Mouse (Mus musculus) neural tube, embryonic 14.5 days (tissue): ENCODE measurements around the gene Lmx1a. TPM values are rescaled to one million over a fixed set of nuclear protein-coding genes. Genes with fewer than 3 reads are reported as not detected.
A peak's percentile ranks its signal among the peaks of the same experiment; 100 is the strongest.

Source experiments
- ATAC-seq: fragments of 200-750 bp; cut with Nextera tagmentation; 2 replicates; pipeline ENCODE4 v1.8.0; 2017; ENCODE audit warnings: low read depth, mild to moderate bottlenecking, moderate TSS enrichment, moderate library complexity
- H3K27ac ChIP-seq: fragments of 300-500 bp; sonication (generic); 2 replicates; pipeline ENCODE4 v1.5.1; 2014; ENCODE audit warnings: low read depth, mild to moderate bottlenecking, control low read depth, low read length, moderate library complexity, mixed read lengths
- H3K27me3 ChIP-seq: fragments of 300-500 bp; sonication (generic); 2 replicates; pipeline ENCODE4 v1.6.1; 2014; ENCODE audit warnings: low read length; ENCODE audit not compliant: control insufficient read depth, insufficient read depth
- H3K36me3 ChIP-seq: fragments of 300-500 bp; sonication (generic); 2 replicates; pipeline ENCODE4 v1.6.1; 2014; ENCODE audit warnings: low read length, mixed read lengths; ENCODE audit not compliant: control insufficient read depth, insufficient read depth
- H3K4me1 ChIP-seq: fragments of 300-500 bp; sonication (generic); 2 replicates; pipeline ENCODE4 v1.6.1; 2014; ENCODE audit warnings: low read length; ENCODE audit not compliant: control insufficient read depth, insufficient read depth
- H3K4me2 ChIP-seq: fragments of 300-500 bp; sonication (generic); 2 replicates; pipeline ENCODE4 v1.6.1; 2014; ENCODE audit warnings: mild to moderate bottlenecking, low read depth, low read length, control low read depth
- H3K4me3 ChIP-seq: fragments of 300-500 bp; sonication (generic); 2 replicates; pipeline ENCODE4 v1.5.1; 2014; ENCODE audit warnings: low read depth, low read length, control low read depth, mixed read lengths
- H3K9ac ChIP-seq: fragments of 300-500 bp; sonication (generic); replicated peaks from 2 replicates; pipeline ENCODE4 v1.6.1; 2014; ENCODE audit warnings: low read depth, mild to moderate bottlenecking, control low read depth, low read length, mixed read lengths
- H3K9me3 ChIP-seq: fragments of 300-500 bp; sonication (generic); 2 replicates; pipeline ENCODE4 v1.6.1; 2016; ENCODE audit warnings: low read length; ENCODE audit not compliant: control insufficient read depth
- WGBS: fragments of 180-500 bp; shearing (Covaris S2); extraction: QIAGEN DNeasy Blood & Tissue Kit; methylation state at CpG from one replicate; pipeline ENCODE4 v1.1.7; 2014; 5-methylcytosine and 5-hydroxymethylcytosine counted together
- polyA plus RNA-seq: library from polyadenylated mRNA; unstranded; fragments of >200 nt; fragmentation: Nextera tagmentation; extraction: Ambion mirVana; gene quantifications from 2 replicates; pipeline ENCODE4 v1.2.1, GENCODE M21; 2014

The Lmx1a gene
- polyA plus RNA-seq, 1 experiment from 2014 or later = 0.25 TPM

DNA sequence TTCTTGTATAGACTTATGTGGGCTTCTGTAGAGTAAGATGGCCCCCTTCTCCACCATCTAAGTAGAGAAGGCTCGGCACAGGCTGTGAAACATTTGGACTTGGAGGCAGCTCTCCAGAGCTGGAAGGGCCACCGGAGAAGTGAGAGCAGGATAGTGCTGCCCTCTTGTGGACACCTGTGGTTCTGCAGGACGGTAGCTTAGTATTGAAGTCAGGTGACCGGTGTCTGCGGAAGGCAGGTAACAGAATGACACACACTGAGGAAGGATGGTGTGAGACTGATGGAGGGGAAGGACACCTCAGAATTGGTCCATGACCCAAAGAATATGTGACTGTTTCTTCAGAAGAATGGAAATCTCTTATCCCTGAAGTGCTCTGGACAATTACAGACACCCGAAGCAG is 19.2 kb upstream of the Lmx1a start:
- no peak overlapping the region for H3K9ac ChIP-seq
- H3K4me3 ChIP-seq = no peak overlapping the region
- peaks cover 11% of the 10 kb centered on the region; the same call in 1 of the 2 replicates for H3K27me3 ChIP-seq
- H3K4me2 ChIP-seq = no peak overlapping the region
- H3K9me3 ChIP-seq = no peaks in the 10 kb centered on the region
- no peak for ATAC-seq
- no peaks in the 10 kb centered on the region for H3K36me3 ChIP-seq
- no peak overlapping the region for H3K27ac ChIP-seq
- 38% methylated on average over 6 of the region's 6 CpGs for WGBS
- H3K4me1 ChIP-seq = no peaks in the 10 kb centered on the region

DNA sequence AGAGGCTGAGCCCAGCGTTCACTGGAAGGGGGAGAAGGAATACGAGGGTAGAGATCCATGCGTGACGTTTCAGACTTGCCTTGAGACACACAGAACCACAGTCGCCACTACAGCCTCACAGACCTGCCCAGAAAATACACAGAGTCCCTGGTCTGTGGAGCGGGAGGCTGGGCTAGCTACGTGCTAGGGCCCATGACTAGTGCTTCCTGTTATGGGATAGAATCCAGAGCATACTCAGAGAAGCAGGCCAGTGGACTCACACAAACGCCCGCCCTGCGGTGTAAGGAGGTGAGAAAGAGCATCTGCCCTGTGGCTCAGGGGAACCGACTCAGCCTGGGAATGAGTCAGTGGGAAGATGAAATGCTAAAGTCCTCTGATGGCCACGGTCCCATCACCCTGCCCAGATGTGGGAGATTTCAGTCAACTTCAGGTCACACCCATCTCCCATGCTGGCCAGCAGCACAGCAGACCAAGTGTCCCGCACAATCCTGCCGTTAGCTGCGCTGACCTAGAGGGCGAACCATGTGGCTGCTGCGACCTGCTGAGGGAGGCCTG is 16.5 kb upstream of the Lmx1a start:
- H3K27me3 ChIP-seq = peaks cover 11% of the 10 kb centered on the region; the same call in 1 of the 2 replicates
- no peak overlapping the region for H3K4me2 ChIP-seq
- no peak for ATAC-seq
- no peaks in the 10 kb centered on the region for H3K36me3 ChIP-seq
- H3K9me3 ChIP-seq = no peaks in the 10 kb centered on the region
- 32% methylated on average over 17 of the region's 17 CpGs for WGBS
- no peaks in the 10 kb centered on the region for H3K4me1 ChIP-seq
- no peak overlapping the region for H3K27ac ChIP-seq
- H3K9ac ChIP-seq = no peak overlapping the region
- H3K4me3 ChIP-seq = no peak overlapping the region

DNA sequence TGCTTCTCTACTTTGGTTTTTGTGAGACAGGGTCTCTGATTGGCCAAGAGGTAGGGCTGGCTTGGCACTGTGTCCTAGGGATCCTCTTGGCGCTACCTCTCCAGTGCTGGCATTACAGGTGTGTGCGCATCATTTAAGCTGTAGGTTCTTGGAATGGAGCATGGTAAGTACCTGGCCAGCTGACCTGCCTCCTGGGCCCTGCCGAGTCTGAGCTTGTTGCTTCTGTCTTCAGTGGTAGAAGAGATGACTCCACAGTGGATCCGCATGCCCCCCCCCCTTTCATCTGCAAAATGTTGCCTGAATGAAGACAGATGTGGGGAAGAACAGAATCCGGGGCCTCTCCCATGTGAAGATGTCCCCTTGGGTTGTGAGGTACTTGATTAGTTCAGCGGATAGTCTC is 10.0 kb upstream of the Lmx1a start:
- H3K9me3 ChIP-seq = peaks cover 5% of the 10 kb centered on the region; the same call in 1 of the 2 replicates
- H3K4me1 ChIP-seq = no peaks in the 10 kb centered on the region
- H3K27ac ChIP-seq = no peak overlapping the region
- no peak overlapping the region for H3K9ac ChIP-seq
- H3K36me3 ChIP-seq = no peaks in the 10 kb centered on the region
- WGBS = 92% methylated on average over 6 of the region's 6 CpGs
- H3K4me3 ChIP-seq = no peak overlapping the region
- no peaks in the 10 kb centered on the region for H3K27me3 ChIP-seq
- ATAC-seq = no peak
- H3K4me2 ChIP-seq = no peak overlapping the region

DNA sequence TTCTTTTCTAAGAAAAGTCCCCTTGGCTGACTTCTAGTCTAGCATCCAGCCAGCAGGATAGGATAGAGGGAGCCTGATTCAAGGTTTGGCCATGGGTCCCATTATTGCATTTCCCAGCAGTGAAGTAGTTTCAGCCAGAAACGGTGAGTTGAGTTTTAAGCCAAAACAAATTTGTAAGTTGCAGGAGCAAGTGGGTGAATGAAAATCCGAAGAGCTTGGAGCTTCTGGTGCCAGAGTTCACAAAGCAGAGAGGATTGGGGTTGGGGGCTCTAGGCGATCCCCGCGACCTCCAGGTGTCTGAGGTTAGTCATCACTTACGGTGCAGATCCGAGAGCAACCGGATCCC is 1.1 kb upstream of the Lmx1a start:
- H3K36me3 ChIP-seq = no peaks in the 10 kb centered on the region
- peaks cover 4% of the 10 kb centered on the region for H3K4me1 ChIP-seq
- no peak overlapping the region for H3K9ac ChIP-seq
- no peak overlapping the region for H3K4me3 ChIP-seq
- WGBS = 3% methylated on average over 8 of the region's 8 CpGs
- no peak for ATAC-seq
- H3K4me2 ChIP-seq = peak overlapping the region; percentile 47; the same call in 1 of the 2 replicates
- peaks cover 4% of the 10 kb centered on the region; the same call in 1 of the 2 replicates for H3K9me3 ChIP-seq
- H3K27me3 ChIP-seq = peaks cover 47% of the 10 kb centered on the region
- H3K27ac ChIP-seq = no peak overlapping the region

DNA sequence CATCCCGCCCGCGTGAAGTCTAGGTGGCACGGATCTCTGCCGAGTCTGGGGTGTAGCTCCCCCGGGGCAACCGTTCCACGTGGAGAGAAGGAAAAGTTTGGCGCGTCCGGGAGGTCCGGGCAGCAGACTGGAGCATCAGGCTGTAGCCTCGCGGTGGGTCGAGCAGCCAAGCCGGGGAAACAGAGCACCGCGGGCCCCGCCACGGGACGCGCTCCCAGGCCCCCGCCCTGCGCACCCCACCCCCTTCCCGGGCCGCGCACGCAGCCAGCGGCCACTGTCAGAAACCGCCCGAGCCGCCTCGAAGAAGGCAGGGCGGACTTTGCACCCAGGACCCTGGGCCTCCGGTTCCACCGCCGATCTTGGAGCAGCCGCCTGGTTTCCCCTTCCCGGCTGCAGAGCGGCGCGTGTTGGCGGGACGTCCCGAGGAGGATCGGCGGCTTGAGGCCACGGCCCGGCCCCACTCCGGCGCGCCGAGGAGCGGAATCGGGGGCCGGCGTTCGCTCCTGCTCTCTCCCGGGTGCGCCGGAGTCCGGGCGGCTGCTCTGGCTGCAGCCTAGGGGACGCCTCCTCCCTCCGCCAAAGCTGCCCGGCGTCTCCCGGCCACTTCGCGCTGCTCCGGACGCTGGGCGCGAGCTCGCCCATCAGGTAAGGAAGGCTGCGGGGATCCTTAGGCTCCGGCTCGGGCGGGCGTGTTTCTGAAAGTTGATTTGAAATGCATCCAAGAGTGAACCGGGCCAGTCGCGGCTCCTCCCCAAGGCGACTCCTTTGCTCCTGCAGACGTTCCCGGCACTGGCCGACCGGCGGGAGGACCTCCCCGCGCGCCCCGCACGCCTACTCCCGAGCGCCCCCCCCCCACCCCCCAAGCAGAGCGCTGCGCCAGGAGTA is 448 bp upstream of the Lmx1a start:
- Histone ChIP-seq H3K9me3 (peaks cover 4% of the 10 kb centered on the region; the same call in 1 of the 2 replicates), H3K36me3 (no peaks in the 10 kb centered on the region), H3K4me2 (peak overlapping the region; percentile 47), H3K4me1 (peaks cover 4% of the 10 kb centered on the region), H3K27me3 (peaks cover 50% of the 10 kb centered on the region), H3K27ac (no peak overlapping the region), H3K4me3 (peak overlapping the region; percentile 24), H3K9ac (peak overlapping the region; percentile 21; the same call in 1 of the 2 replicates)
- ATAC-seq = peak; percentile 44
- under 1% methylated on average over 85 of the region's 98 CpGs for WGBS

DNA sequence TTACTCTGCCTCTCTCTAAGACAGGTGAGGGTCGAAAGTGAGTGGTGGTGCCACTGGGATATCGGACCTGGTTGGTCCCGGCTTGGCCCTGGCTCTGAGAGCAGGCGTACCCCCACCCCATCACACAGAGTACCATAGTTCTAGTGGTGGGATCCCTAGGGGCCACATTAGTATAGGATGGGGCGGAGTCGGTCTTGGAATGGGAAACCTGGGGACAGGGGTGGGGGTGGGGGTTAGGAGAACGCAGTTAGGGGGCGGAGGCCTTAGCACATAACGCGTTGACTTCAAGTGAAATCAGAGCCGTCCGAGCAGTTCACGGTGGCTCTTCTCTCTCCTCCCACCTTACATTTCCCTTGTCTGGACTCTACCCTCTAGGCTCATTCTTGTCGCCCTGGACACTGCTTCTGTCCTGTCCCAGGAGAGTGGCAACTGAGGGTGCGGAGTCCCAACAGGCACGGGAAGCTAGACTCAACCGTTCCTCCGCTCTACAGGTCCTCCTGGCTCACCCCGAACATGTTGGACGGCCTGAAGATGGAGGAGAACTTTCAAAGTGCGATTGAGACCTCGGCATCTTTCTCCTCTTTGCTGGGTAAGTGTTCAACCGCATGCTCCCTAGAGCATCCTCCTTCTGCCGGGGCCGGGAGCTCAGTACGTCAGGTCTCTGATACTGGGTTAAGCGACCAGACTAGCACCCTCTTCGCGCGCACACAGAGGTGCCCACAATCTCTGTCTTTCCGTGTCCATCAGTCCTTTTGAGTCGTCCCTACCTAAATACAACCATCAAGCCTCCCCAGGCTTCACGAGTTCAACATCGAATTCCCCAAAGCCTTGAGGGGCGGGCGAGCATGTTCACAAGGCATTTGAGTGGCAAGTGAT is 463 bp downstream of the Lmx1a start:
- H3K27me3 ChIP-seq = peaks cover 57% of the 10 kb centered on the region
- WGBS = 2% methylated on average over 36 of the region's 36 CpGs
- H3K4me1 ChIP-seq = peaks cover 4% of the 10 kb centered on the region
- peak; percentile 35; the same call in 1 of the 2 replicates for ATAC-seq
- no peak overlapping the region; the same call in 1 of the 2 replicates for H3K4me3 ChIP-seq
- no peak overlapping the region for H3K9ac ChIP-seq
- peaks cover 2% of the 10 kb centered on the region; the same call in 1 of the 2 replicates for H3K9me3 ChIP-seq
- H3K27ac ChIP-seq = no peak overlapping the region
- H3K4me2 ChIP-seq = peak overlapping the region; percentile 47
- no peaks in the 10 kb centered on the region for H3K36me3 ChIP-seq

DNA sequence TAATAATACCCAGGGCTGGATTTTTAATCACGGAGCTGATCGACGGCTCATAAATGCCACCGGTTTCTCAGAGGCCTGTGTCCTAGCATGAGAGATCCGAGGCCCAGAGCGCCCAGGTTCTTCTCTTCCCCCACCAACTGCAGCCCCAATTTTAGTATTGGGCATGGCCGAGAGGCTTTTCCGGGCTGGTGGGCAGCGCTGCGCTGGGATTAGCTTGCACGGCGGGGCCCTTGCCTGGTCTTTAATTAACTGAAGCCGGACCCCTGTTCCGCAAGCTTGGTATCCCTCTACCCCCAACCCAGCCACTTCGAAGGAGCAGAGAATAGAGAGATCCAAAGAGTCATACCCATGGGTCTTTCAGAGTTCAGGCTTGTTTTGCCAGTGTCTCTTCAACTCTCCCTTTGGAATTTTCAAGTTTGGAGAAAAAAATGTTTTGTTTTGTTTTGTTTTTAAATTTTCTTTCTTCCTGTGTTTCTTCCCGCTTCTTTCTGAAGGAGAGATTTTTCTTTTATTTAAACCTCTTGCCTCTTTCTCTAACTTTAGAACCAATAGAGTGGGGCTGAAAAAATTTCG is 1.2 kb downstream of the Lmx1a start:
- no peak for ATAC-seq
- no peak overlapping the region for H3K4me3 ChIP-seq
- H3K9me3 ChIP-seq = no peaks in the 10 kb centered on the region
- H3K4me2 ChIP-seq = no peak overlapping the region
- peaks cover 4% of the 10 kb centered on the region for H3K4me1 ChIP-seq
- no peak overlapping the region for H3K9ac ChIP-seq
- no peaks in the 10 kb centered on the region for H3K36me3 ChIP-seq
- no peak overlapping the region for H3K27ac ChIP-seq
- WGBS = under 1% methylated on average over 17 of the region's 17 CpGs
- H3K27me3 ChIP-seq = peaks cover 64% of the 10 kb centered on the region

DNA sequence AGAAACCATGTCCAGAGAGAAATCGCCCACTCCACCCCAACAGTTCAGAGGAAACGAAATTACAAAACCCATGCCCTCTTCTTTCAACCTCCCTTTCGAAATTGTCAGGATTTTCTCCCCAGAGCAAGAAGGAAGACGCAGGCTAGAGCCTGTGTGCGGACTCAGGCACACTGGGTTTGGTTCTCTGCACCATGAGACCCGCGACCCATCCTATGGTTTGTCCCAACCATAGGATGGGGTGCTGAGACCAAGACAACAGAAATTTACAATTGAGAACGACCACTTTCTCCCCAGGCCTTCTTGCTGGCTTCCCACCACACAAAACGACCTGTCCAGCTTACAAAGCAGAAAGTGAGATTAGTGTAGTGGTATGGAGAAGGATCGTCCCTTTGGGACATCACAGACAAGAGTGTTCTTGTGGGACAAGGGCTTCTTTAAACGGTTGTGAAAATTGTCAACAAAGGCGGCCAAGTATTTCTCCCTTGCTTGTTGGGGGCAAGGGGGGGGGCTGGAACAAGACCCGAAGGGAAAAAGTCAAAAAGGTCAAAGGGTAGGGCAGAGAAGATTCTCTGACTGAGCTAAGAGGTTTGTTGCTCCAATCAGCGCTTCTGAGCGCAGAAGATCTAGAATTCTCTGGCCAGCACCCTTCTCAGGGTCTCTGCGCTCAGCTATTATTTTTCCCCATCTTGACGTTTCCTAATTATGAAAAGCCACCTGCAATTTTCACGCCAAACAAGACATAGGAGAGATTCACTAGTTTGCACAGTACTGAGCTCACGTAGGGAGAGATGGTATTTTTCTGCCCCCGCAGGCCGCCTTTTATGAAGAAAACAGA is 1.9 kb downstream of the Lmx1a start:
- H3K4me3 ChIP-seq = no peak overlapping the region

More for the DNA sequence above, 1.9 kb downstream of the Lmx1a start:
- no peaks in the 10 kb centered on the region for H3K36me3 ChIP-seq
- WGBS = 2% methylated on average over 21 of the region's 21 CpGs
- no peak for ATAC-seq
- H3K4me2 ChIP-seq = no peak overlapping the region
- H3K4me1 ChIP-seq = peaks cover 4% of the 10 kb centered on the region
- H3K27ac ChIP-seq = no peak overlapping the region
- peaks cover 67% of the 10 kb centered on the region for H3K27me3 ChIP-seq
- no peaks in the 10 kb centered on the region for H3K9me3 ChIP-seq
- no peak overlapping the region for H3K9ac ChIP-seq
